Mouse (Mus musculus) embryonic facial prominence, embryonic 15.5 days (tissue): ENCODE measurements at regions not wholly inside any gene's neighbourhood (a gene's known extent, or its start where the extent isn't known, plus 50 kb on each side); places are given as distances from the start of the nearest gene placed in this dataset.

ENCODE experiments used
- ATAC-seq: fragments of 200-750 bp; cut with Nextera tagmentation; 2 replicates; pipeline ENCODE4 v1.8.0; 2017; ENCODE audit warnings: low read depth, moderate TSS enrichment; ENCODE audit not compliant: insufficient number of reproducible peaks, low FRiP score, low TSS enrichment
- H3K27ac ChIP-seq: fragments of 300-500 bp; sonication (generic); replicated peaks from 2 replicates; pipeline ENCODE4 v1.5.1; 2015; ENCODE audit warnings: mild to moderate bottlenecking, inconsistent platforms
- H3K27me3 ChIP-seq: fragments of 300-500 bp; sonication (generic); 2 replicates; pipeline ENCODE4 v1.6.1; 2015; ENCODE audit warnings: inconsistent platforms
- H3K36me3 ChIP-seq: fragments of 300-500 bp; sonication (generic); 2 replicates; pipeline ENCODE4 v1.6.1; 2015; ENCODE audit warnings: mild to moderate bottlenecking, inconsistent platforms
- H3K4me1 ChIP-seq: fragments of 300-500 bp; sonication (generic); 2 replicates; pipeline ENCODE4 v1.6.1; 2015; ENCODE audit warnings: inconsistent platforms
- H3K4me2 ChIP-seq: fragments of 300-500 bp; sonication (generic); replicated peaks from 2 replicates; pipeline ENCODE4 v1.6.1; 2015; ENCODE audit warnings: mild to moderate bottlenecking, inconsistent platforms
- H3K4me3 ChIP-seq: fragments of 300-500 bp; sonication (generic); replicated peaks from 2 replicates; pipeline ENCODE4 v1.5.1; 2015; ENCODE audit warnings: mild to moderate bottlenecking, inconsistent platforms
- H3K9ac ChIP-seq: fragments of 300-500 bp; sonication (generic); 2 replicates; pipeline ENCODE4 v1.6.1; 2015; ENCODE audit warnings: inconsistent platforms
- H3K9me3 ChIP-seq: fragments of 300-500 bp; sonication (generic); replicated peaks from 2 replicates; pipeline ENCODE4 v1.6.1; 2016; ENCODE audit warnings: inconsistent platforms
- WGBS: fragments of 180-500 bp; shearing (Covaris S2); methylation state at CpG from one replicate; pipeline ENCODE4 v1.1.7; 2015; 5-methylcytosine and 5-hydroxymethylcytosine counted together

GRCm38 (mm10) chr6:108003231-108003630 lies 61.6 kb upstream of the Setmar start:
- H3K27me3 ChIP-seq = no peaks in the 10 kb centered on the region
- WGBS = 52% methylated on average over 1 of the region's 1 CpGs
- no peak overlapping the region for H3K9ac ChIP-seq
- H3K4me1 ChIP-seq = no peaks in the 10 kb centered on the region
- H3K27ac ChIP-seq = no peak overlapping the region
- H3K4me2 ChIP-seq = no peak overlapping the region
- no peaks in the 10 kb centered on the region for H3K9me3 ChIP-seq
- H3K4me3 ChIP-seq = no peak overlapping the region
- H3K36me3 ChIP-seq = no peaks in the 10 kb centered on the region
- ATAC-seq = no peak

- H3K9me3 ChIP-seq = no peaks in the 10 kb centered on the region
- H3K4me3 ChIP-seq = no peak overlapping the region
- no peaks in the 10 kb centered on the region for H3K36me3 ChIP-seq
- ATAC-seq = no peak
- no peaks in the 10 kb centered on the region for H3K4me1 ChIP-seq
- H3K4me2 ChIP-seq = no peak overlapping the region
- no peak overlapping the region for H3K9ac ChIP-seq
- WGBS = 79% methylated on average over 1 of the region's 1 CpGs
- H3K27me3 ChIP-seq = no peaks in the 10 kb centered on the region
- H3K27ac ChIP-seq = no peak overlapping the region
These were observed 56.5 kb upstream of the Setmar start for GRCm38 (mm10) chr6:108008323-108008722.
